Mouse (Mus musculus) layer of hippocampus, postnatal 14 days (tissue): ENCODE measurements around the gene Gpha2. TPM values are rescaled to one million over a fixed set of nuclear protein-coding genes. Genes with fewer than 3 reads are reported as not detected.

Source experiments
- DNase-seq, 2 experiments: peaks; one replicate each; pipeline ENCODE4 v3.0.0; 2021 to 2022; ENCODE audit warnings: low spot score in 2 of 2, mixed read lengths in 1 of 2
- total RNA-seq, 2 experiments: library from RNA; stranded (reverse); gene quantifications; 2 replicates each; pipeline ENCODE4 v1.2.3; 2021

Gene Gpha2
- total RNA-seq, 2 experiments from 2014 or later: not detected

- peak; percentile 96 to 98 for DNase-seq
These were observed 15.3 kb downstream of the Gpha2 start, which contains the start of gene Atg2a for GRCm38 (mm10) chr19:6241274-6242107. Gene Atg2a, plus strand, starts transcription at chr19:6241668.

GRCm38 (mm10) chr19:6242281-6242680 lies 16.1 kb downstream of the Gpha2 start:
- no peak for DNase-seq

- DNase-seq: no peak
These were observed 17.0 kb downstream of the Gpha2 start for GRCm38 (mm10) chr19:6243226-6243625.

- DNase-seq: no peak
These were observed 19.6 kb downstream of the Gpha2 start for GRCm38 (mm10) chr19:6245806-6246205.

GRCm38 (mm10) chr19:6247526-6248300 lies 21.5 kb downstream of the Gpha2 start:
- no peak for DNase-seq

- DNase-seq: no peak
These were observed 26.8 kb downstream of the Gpha2 start for GRCm38 (mm10) chr19:6253021-6253420.

GRCm38 (mm10) chr19:6260428-6260827 lies 34.2 kb downstream of the Gpha2 start:
- DNase-seq: no peak

- DNase-seq: no peak
These were observed 34.8 kb downstream of the Gpha2 start for GRCm38 (mm10) chr19:6260946-6261345.

GRCm38 (mm10) chr19:6261379-6261778 lies 35.2 kb downstream of the Gpha2 start:
- no peak for DNase-seq

- DNase-seq: peak; percentile 65 to 68
These were observed 36.0 kb downstream of the Gpha2 start for GRCm38 (mm10) chr19:6262222-6262621.

- no peak for DNase-seq
These were observed 36.8 kb downstream of the Gpha2 start for GRCm38 (mm10) chr19:6262839-6263433.

GRCm38 (mm10) chr19:6264200-6264599 lies 38.0 kb downstream of the Gpha2 start:
- no peak for DNase-seq

- DNase-seq: no peak
These were observed 38.8 kb downstream of the Gpha2 start for GRCm38 (mm10) chr19:6264945-6265344.

- no peak for DNase-seq
These were observed 39.6 kb downstream of the Gpha2 start for GRCm38 (mm10) chr19:6265727-6266182.

GRCm38 (mm10) chr19:6267306-6268169 lies 41.4 kb downstream of the Gpha2 start:
- DNase-seq: no peak

GRCm38 (mm10) chr19:6268170-6268528 lies 42.0 kb downstream of the Gpha2 start:
- DNase-seq: peak; percentile 77 to 87

- DNase-seq: no peak
These were observed 42.5 kb downstream of the Gpha2 start for GRCm38 (mm10) chr19:6268670-6269132.

- no peak for DNase-seq
These were observed 43.8 kb downstream of the Gpha2 start for GRCm38 (mm10) chr19:6269798-6270475.

GRCm38 (mm10) chr19:6270661-6271060 lies 44.5 kb downstream of the Gpha2 start:
- DNase-seq: no peak

GRCm38 (mm10) chr19:6271206-6271605 lies 45.0 kb downstream of the Gpha2 start:
- DNase-seq: no peak
